Mouse (Mus musculus) heart, adult 9 months (tissue): Measurements from ENCODE around the gene Arid1a.

ENCODE experiments used
- DNase-seq, 2 experiments: peaks; one replicate each; pipeline ENCODE4 v3.0.0; 2022; ENCODE audit warnings: low spot score in 2 of 2

The Arid1a gene

GRCm38 (mm10) chr4:133730122-133730521 is 26.4 kb downstream of the Arid1a start:
- peak in 1 of 2 experiments; percentile 34 for DNase-seq

- peak; percentile 92 to 97 for DNase-seq
Observed at GRCm38 (mm10) chr4:133729541-133730093, 27.0 kb downstream of the Arid1a start.

GRCm38 (mm10) chr4:133729007-133729406 is 27.6 kb downstream of the Arid1a start:
- peak in 1 of 2 experiments; percentile 57 for DNase-seq

- DNase-seq = no peak
Observed at GRCm38 (mm10) chr4:133728256-133728655, 28.3 kb downstream of the Arid1a start.

GRCm38 (mm10) chr4:133725706-133726105 is 30.9 kb downstream of the Arid1a start:
- no peak for DNase-seq

GRCm38 (mm10) chr4:133719791-133720190 is 36.8 kb downstream of the Arid1a start:
- no peak for DNase-seq

GRCm38 (mm10) chr4:133712755-133713154 is 43.8 kb downstream of the Arid1a start:
- no peak for DNase-seq

- no peak for DNase-seq
Observed at GRCm38 (mm10) chr4:133711307-133712076, 45.1 kb downstream of the Arid1a start.

- no peak for DNase-seq
Observed at GRCm38 (mm10) chr4:133709395-133709794, 47.2 kb downstream of the Arid1a start.

GRCm38 (mm10) chr4:133707464-133707863 is 49.1 kb downstream of the Arid1a start:
- no peak for DNase-seq

GRCm38 (mm10) chr4:133706956-133707355 is 49.6 kb downstream of the Arid1a start:
- peak; percentile 87 to 91 for DNase-seq

- DNase-seq = no peak
Observed at GRCm38 (mm10) chr4:133705062-133705461, 51.5 kb downstream of the Arid1a start.

- peak; percentile 88 to 89 for DNase-seq
Observed at GRCm38 (mm10) chr4:133700905-133701368, 55.6 kb downstream of the Arid1a start.

GRCm38 (mm10) chr4:133695363-133695762 is 61.2 kb downstream of the Arid1a start:
- DNase-seq = no peak

GRCm38 (mm10) chr4:133690252-133690651 is 66.3 kb downstream of the Arid1a start:
- peak; percentile 48 to 59 for DNase-seq

GRCm38 (mm10) chr4:133688417-133689067 is 68.0 kb downstream of the Arid1a start:
- DNase-seq = peak; percentile 50 to 58

GRCm38 (mm10) chr4:133687126-133687525 is 69.4 kb downstream of the Arid1a start:
- DNase-seq = no peak

GRCm38 (mm10) chr4:133686512-133686911 is 70.1 kb downstream of the Arid1a start:
- no peak for DNase-seq

- DNase-seq = no peak
Observed at GRCm38 (mm10) chr4:133680206-133680786, 76.3 kb downstream of the Arid1a start.

GRCm38 (mm10) chr4:133679629-133680028 is 76.9 kb downstream of the Arid1a start:
- no peak for DNase-seq

GRCm38 (mm10) chr4:133677266-133677665 is 79.3 kb downstream of the Arid1a start:
- DNase-seq = no peak

GRCm38 (mm10) chr4:133676189-133676588 is 80.4 kb downstream of the Arid1a start:
- DNase-seq = no peak
